Mouse (Mus musculus) frontal cortex, postnatal 10 days (tissue): ENCODE data around the gene Snx11.
A peak's percentile ranks its signal among the peaks of the same experiment; 100 is the strongest.

Experiments
- DNase-seq, 2 experiments: peaks; one replicate each; pipeline ENCODE4 v3.0.0; 2022; ENCODE audit warnings: low spot score in 2 of 2, mixed read lengths in 1 of 2

Snx11 gene

GRCm38 (mm10) chr11:96762742-96763470 lies 14.5 kb downstream of the Snx11 start:
- DNase-seq = no peak

GRCm38 (mm10) chr11:96761984-96762383 lies 15.4 kb downstream of the Snx11 start:
- DNase-seq = no peak

- DNase-seq = no peak
Observed at GRCm38 (mm10) chr11:96760042-96760441, 17.3 kb downstream of the Snx11 start.

- DNase-seq = no peak
Observed at GRCm38 (mm10) chr11:96758402-96758801, 19.0 kb downstream of the Snx11 start.

GRCm38 (mm10) chr11:96757421-96757820 lies 19.9 kb downstream of the Snx11 start:
- DNase-seq = no peak

- DNase-seq = no peak
Observed at GRCm38 (mm10) chr11:96755298-96755697, 22.1 kb downstream of the Snx11 start.

- DNase-seq = no peak
Observed at GRCm38 (mm10) chr11:96747555-96747954, 29.8 kb downstream of the Snx11 start.

GRCm38 (mm10) chr11:96746648-96747047 lies 30.7 kb downstream of the Snx11 start:
- no peak for DNase-seq

- DNase-seq = no peak
Observed at GRCm38 (mm10) chr11:96743891-96744290, 33.5 kb downstream of the Snx11 start.

GRCm38 (mm10) chr11:96743000-96743399 lies 34.4 kb downstream of the Snx11 start:
- no peak for DNase-seq

- DNase-seq = no peak
Observed at GRCm38 (mm10) chr11:96741995-96742394, 35.4 kb downstream of the Snx11 start.

GRCm38 (mm10) chr11:96740796-96741195 lies 36.6 kb downstream of the Snx11 start:
- DNase-seq = no peak

- DNase-seq = no peak
Observed at GRCm38 (mm10) chr11:96737673-96738471, 39.5 kb downstream of the Snx11 start.

GRCm38 (mm10) chr11:96736361-96736760 lies 41.0 kb downstream of the Snx11 start:
- DNase-seq = no peak

GRCm38 (mm10) chr11:96735908-96736307 lies 41.5 kb downstream of the Snx11 start:
- peak in 1 of 2 experiments; percentile 50 for DNase-seq

- DNase-seq = no peak
Observed at GRCm38 (mm10) chr11:96732657-96733056, 44.7 kb downstream of the Snx11 start.

GRCm38 (mm10) chr11:96730327-96730726 lies 47.0 kb downstream of the Snx11 start:
- no peak for DNase-seq

- DNase-seq = no peak
Observed at GRCm38 (mm10) chr11:96729462-96729861, 47.9 kb downstream of the Snx11 start.

- DNase-seq = no peak
Observed at GRCm38 (mm10) chr11:96728577-96728976, 48.8 kb downstream of the Snx11 start.

GRCm38 (mm10) chr11:96725833-96726232 lies 51.5 kb downstream of the Snx11 start:
- DNase-seq = no peak

- no peak for DNase-seq
Observed at GRCm38 (mm10) chr11:96718609-96719008, 58.8 kb downstream of the Snx11 start.
